Mouse (Mus musculus): ENCODE results near the gene Acsf2.

DNA sequence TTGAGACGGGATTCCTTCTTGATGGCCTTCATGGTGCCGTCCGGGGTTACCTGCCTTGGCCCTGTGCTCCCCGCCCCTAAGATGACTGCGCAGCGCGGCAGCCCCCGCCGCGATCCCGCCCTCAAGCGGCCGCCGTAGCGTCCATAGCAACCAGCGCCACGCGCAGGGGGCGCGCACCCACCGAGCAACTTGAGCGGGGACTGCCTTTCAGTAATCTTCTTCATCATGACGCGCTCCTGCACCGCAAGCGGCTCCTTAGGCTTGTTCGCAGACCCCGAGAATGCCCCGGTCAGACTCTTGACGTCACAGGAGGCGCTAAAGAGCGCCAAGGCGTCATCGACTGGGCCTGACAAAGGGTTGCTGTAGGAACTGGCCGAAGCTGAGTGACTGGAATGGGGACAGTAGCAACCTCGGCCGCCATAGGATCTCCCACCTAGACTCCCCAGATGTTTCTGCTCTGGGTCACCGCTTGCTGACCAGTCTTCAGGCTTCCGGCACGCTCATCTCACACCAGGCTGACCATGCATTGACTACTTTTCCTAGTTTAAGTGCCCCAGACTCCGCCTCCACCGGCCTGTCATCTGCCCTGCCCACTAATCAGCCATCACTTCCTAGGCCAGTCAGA is 80.3 kb downstream of the Acsf2 start, which contains the start of gene Mycbpap:
- TF ChIP-seq CTCF (conservative IDR thresholded peaks at IDR 0.05; ENCODE audit: low read length) = no peak
- TF ChIP-seq POU5F1 (IDR thresholded peaks at IDR 0.05; ENCODE audit: borderline replicate concordance, low read length) = no peak
